Mouse (Mus musculus): ENCODE measurements around the gene Kcnh4.

DNA sequence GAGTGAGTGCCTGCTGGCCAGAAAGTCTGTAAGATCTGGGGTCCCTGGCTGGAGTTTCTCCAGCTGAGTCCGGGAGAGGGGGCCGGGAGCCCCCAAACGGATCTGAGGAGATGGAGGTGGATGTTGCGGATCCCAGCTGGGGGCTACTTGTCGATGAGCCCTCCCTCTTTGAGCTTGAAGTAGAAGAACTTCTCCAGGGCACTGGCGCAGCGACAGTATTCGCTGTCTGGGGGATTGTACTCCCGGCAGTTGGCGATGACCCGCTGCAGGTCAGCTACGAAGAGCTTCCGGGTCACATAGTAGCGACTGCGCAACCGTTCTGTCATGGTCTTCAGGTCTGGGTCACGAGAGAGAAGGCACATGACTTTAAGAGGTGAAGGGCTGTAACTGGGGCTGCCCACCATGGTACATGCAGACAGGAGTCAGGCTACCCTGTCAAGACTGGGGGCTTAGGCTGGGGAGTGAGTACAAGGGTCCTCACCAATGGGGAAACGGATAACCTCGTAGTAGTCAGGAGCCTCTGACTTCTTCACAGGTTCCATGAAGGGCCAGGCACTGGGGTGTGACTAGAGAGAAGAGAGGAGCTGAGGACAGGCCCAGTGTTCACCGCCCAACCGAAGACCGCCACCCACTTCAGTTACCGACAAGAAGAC, 54.5 kb downstream of the Kcnh4 start:
- TF ChIP-seq POLR2A (IDR thresholded peaks at IDR 0.05; ENCODE audit: low read depth, low read length) (no peak), CTCF (IDR thresholded peaks at IDR 0.05; ENCODE audit: extremely low read depth, insufficient read depth, insufficient read length, insufficient replicate concordance) (no peak)

All from spleen, adult 2 months (tissue).